Mouse (Mus musculus) CH12.LX (cell line): ENCODE results near the gene Krt18. TPM values are rescaled to one million over a fixed set of nuclear protein-coding genes. Genes with fewer than 3 reads are reported as not detected.

Source experiments
- DNase-seq: peaks from one replicate; pipeline ENCODE4 v3.0.0-alpha.2; 2013; ENCODE audit errors: extremely low read depth
- H3K27ac ChIP-seq: 2 replicates; pipeline ENCODE4 v1.5.1; 2012; ENCODE audit warnings: low read depth, mild to moderate bottlenecking, control low read depth, moderate library complexity; ENCODE audit not compliant: insufficient read depth
- H3K27me3 ChIP-seq: replicated peaks from 2 replicates; pipeline ENCODE3; 2012; ENCODE audit warnings: inconsistent platforms
- H3K36me3 ChIP-seq, 2 experiments: replicated peaks in 1 of 2; 2 replicates each; pipeline versions ENCODE3 to v1.6.1; 2012; ENCODE audit warnings: inconsistent platforms in 1 of 2, low read length in 1 of 2, mild to moderate bottlenecking in 1 of 2, mixed read lengths in 1 of 2, moderate library complexity in 1 of 2; ENCODE audit not compliant: control insufficient read depth in 1 of 2, insufficient read depth in 1 of 2
- H3K4me1 ChIP-seq, 2 experiments: 2 replicates each; pipeline ENCODE4 v1.6.1; 2012; ENCODE audit warnings: inconsistent platforms in 1 of 2, moderate library complexity in 1 of 2; ENCODE audit not compliant: insufficient read depth in 2 of 2, control insufficient read depth in 1 of 2
- H3K4me2 ChIP-seq: 2 replicates; pipeline ENCODE4 v1.6.1; 2012; ENCODE audit warnings: low read depth, mild to moderate bottlenecking, control low read depth; ENCODE audit not compliant: poor library complexity, insufficient read depth, severe bottlenecking
- H3K4me3 ChIP-seq, 3 experiments: fragments of 150-350 bp in 1 of 3; sonication (generic) in 1 of 3; replicated peaks in 1 of 3; 2 replicates each; pipeline versions ENCODE3 to v1.5.1; 2011 to 2012; ENCODE audit warnings: low read depth in 2 of 3, low read length in 2 of 3, mild to moderate bottlenecking in 2 of 3, moderate library complexity in 2 of 3, control low read depth in 1 of 3, improper control_type of control experiment in 1 of 3, inconsistent platforms in 1 of 3, mixed read lengths in 1 of 3; ENCODE audit not compliant: poor library complexity in 1 of 3
- H3K79me2 ChIP-seq: replicated peaks from 2 replicates; pipeline ENCODE4 v1.6.1; 2012; ENCODE audit warnings: mild to moderate bottlenecking, moderate library complexity; ENCODE audit not compliant: control insufficient read depth, poor library complexity, insufficient read depth, severe bottlenecking; ENCODE audit errors: extremely low read depth
- H3K9ac ChIP-seq: 2 replicates; pipeline ENCODE4 v1.6.1; 2012; ENCODE audit warnings: low read depth, mild to moderate bottlenecking, control low read depth, moderate library complexity; ENCODE audit not compliant: insufficient read depth
- H3K9me3 ChIP-seq: replicated peaks from 2 replicates; pipeline ENCODE3; 2012; ENCODE audit warnings: low read length, inconsistent platforms, mixed read lengths
- CTCF ChIP-seq, 2 experiments: IDR thresholded peaks in 1 of 2; conservative IDR thresholded peaks in 1 of 2; 2 replicates each; pipeline ENCODE4 v1.5.1; 2011 to 2012; ENCODE audit warnings: low read depth in 2 of 2, low read length in 2 of 2, improper control_type of control experiment in 1 of 2, inconsistent platforms in 1 of 2, mild to moderate bottlenecking in 1 of 2, moderate library complexity in 1 of 2
- ETS1 ChIP-seq: conservative IDR thresholded peaks from 2 replicates; pipeline ENCODE4 v1.6.1; 2012; ENCODE audit warnings: low read depth, mild to moderate bottlenecking, inconsistent platforms, low read length, improper control_type of control experiment, moderate library complexity
- HCFC1 ChIP-seq: IDR thresholded peaks from 2 replicates; pipeline ENCODE4 v1.6.1; 2012; ENCODE audit warnings: low read depth, mild to moderate bottlenecking, inconsistent platforms, low read length, improper control_type of control experiment
- IRF4 ChIP-seq: IDR thresholded peaks from 2 replicates; pipeline ENCODE4 v1.6.1; 2014; ENCODE audit warnings: low read depth, mild to moderate bottlenecking, inconsistent platforms, low read length, improper control_type of control experiment
- JUN ChIP-seq: IDR thresholded peaks from 2 replicates; pipeline ENCODE4 v1.6.1; 2011; ENCODE audit warnings: low read depth, mild to moderate bottlenecking, low read length, improper control_type of control experiment, moderate library complexity; ENCODE audit not compliant: insufficient read depth
- JUND ChIP-seq: conservative IDR thresholded peaks from 2 replicates; pipeline ENCODE4 v1.6.1; 2011; ENCODE audit warnings: low read depth, low read length, improper control_type of control experiment
- MAFK ChIP-seq: IDR thresholded peaks from 2 replicates; pipeline ENCODE4 v1.6.1; 2011; ENCODE audit warnings: low read length, improper control_type of control experiment; ENCODE audit not compliant: insufficient replicate concordance
- MAX ChIP-seq: IDR thresholded peaks from 2 replicates; pipeline ENCODE4 v1.6.1; 2011; ENCODE audit warnings: low read length, improper control_type of control experiment
- MAZ ChIP-seq: IDR thresholded peaks from 2 replicates; pipeline ENCODE4 v1.6.1; 2012; ENCODE audit warnings: low read depth, mild to moderate bottlenecking, inconsistent platforms, low read length, improper control_type of control experiment, moderate library complexity
- MXI1 ChIP-seq: IDR thresholded peaks from 2 replicates; pipeline ENCODE4 v1.6.1; 2011; ENCODE audit warnings: mild to moderate bottlenecking, low read depth, low read length, improper control_type of control experiment
- POLR2AphosphoS2 ChIP-seq: IDR thresholded peaks from 2 replicates; pipeline ENCODE4 v1.6.1; 2011; ENCODE audit warnings: low read depth, low read length, improper control_type of control experiment
- TCF12 ChIP-seq: IDR thresholded peaks from 2 replicates; pipeline ENCODE4 v1.6.1; 2014; ENCODE audit warnings: low read depth, mild to moderate bottlenecking, inconsistent platforms, low read length, improper control_type of control experiment
- USF1 ChIP-seq: IDR thresholded peaks from 2 replicates; pipeline ENCODE4 v1.6.1; 2014; ENCODE audit warnings: low read depth, mild to moderate bottlenecking, inconsistent platforms, low read length, improper control_type of control experiment
- USF2 ChIP-seq: conservative IDR thresholded peaks from 2 replicates; pipeline ENCODE4 v1.6.1; 2011; ENCODE audit warnings: low read depth, low read length, improper control_type of control experiment
- ZC3H11A ChIP-seq: IDR thresholded peaks from 2 replicates; pipeline ENCODE4 v1.6.1; 2012; ENCODE audit warnings: low read depth, mild to moderate bottlenecking, inconsistent platforms, low read length, improper control_type of control experiment
- ZKSCAN1 ChIP-seq: IDR thresholded peaks from 2 replicates; pipeline ENCODE4 v1.6.1; 2012; ENCODE audit warnings: low read depth, inconsistent platforms, low read length, improper control_type of control experiment, borderline replicate concordance
- dilution Hi-C: fragments of 300-500 bp; cut with MboI; formaldehyde crosslinking; loops from 2 replicates; pipeline ENCODE4 v1.14.3; 2020; ENCODE audit warnings: low sequenced_read_pairs; ENCODE audit not compliant: extremely low pct_unique_long_range_greater_than_20kb, extremely low pct_ligation_motif_present
- in situ Hi-C: fragments of 300-500 bp; cut with MboI; formaldehyde crosslinking; loops from 3 replicates; pipeline ENCODE4 v1.14.3; 2019; ENCODE audit warnings: low sequenced_read_pairs, low pct_ligation_motif_present, low pct_unique_long_range_greater_than_20kb, mixed read lengths
- polyA plus RNA-seq: library from polyadenylated mRNA; unstranded; fragments of >175 nt; gene quantifications from 2 replicates; pipeline ENCODE4 v1.2.1, GENCODE M21; 2012; ENCODE audit warnings: low read depth; ENCODE audit not compliant: insufficient read length
- total RNA-seq, 2 experiments: library from RNA; depleted of rRNA; stranded (reverse); fragments of 300-350 nt in 1 of 2; fragments of >200 nt in 1 of 2; gene quantifications; 2 replicates each; pipeline ENCODE4 v1.2.3; 2012 to 2014

Krt18 gene
- total and polyA plus RNA-seq, 3 experiments, result 0.21 TPM; not detected in 2

- Histone ChIP-seq H3K27me3 (peaks cover 2% of the 10 kb centered on the region), H3K9me3 (no peaks in the 10 kb centered on the region), H3K4me3 (no peak overlapping the region), H3K4me2 (no peak overlapping the region), H3K79me2 (no peaks in the 10 kb centered on the region), H3K9ac (no peak overlapping the region), H3K27ac (no peak overlapping the region), H3K36me3 (no peaks in the 10 kb centered on the region), H3K4me1 (peaks cover 40 to 74% of the 10 kb centered on the region in 2 experiments)
- in situ Hi-C loops, result no loop called here
- no peak for TF ChIP-seq TCF12
- no peak for TF ChIP-seq ZC3H11A
- TF ChIP-seq MAZ, result no peak
- no peak for TF ChIP-seq ETS1
- TF ChIP-seq ZKSCAN1, result no peak
- TF ChIP-seq MAFK, result no peak
- no peak for TF ChIP-seq HCFC1
- no peak for TF ChIP-seq CTCF (conservative IDR thresholded peaks at IDR 0.05 in 1 of 2, IDR thresholded peaks at IDR 0.05 in 1 of 2; ENCODE audit: low read depth in 2 of 2, low read length in 2 of 2)
- no peak for TF ChIP-seq POLR2AphosphoS2
- no peak for TF ChIP-seq USF1
- TF ChIP-seq USF2, result no peak
- TF ChIP-seq MAX, result no peak
- TF ChIP-seq JUN, result no peak
- TF ChIP-seq IRF4, result no peak
- no peak for TF ChIP-seq MXI1
- DNase-seq, result no peak
- dilution Hi-C loops, result no loop called here
These were observed 13.1 kb upstream of the Krt18 start for GRCm38 (mm10) chr15:102014848-102015247.

- Histone ChIP-seq H3K4me3 (no peak overlapping the region), H3K27me3 (peaks cover 2% of the 10 kb centered on the region)
- in situ Hi-C loops, result no loop called here
- TF ChIP-seq JUND, result no peak
- TF ChIP-seq, all 38 proteins: peak for 0
- no peak overlapping the region for H3K4me2 ChIP-seq
- H3K9ac ChIP-seq, result no peak overlapping the region
- no peaks in the 10 kb centered on the region for H3K36me3 ChIP-seq
- peaks cover 30 to 62% of the 10 kb centered on the region in 2 experiments for H3K4me1 ChIP-seq
- dilution Hi-C loops, result no loop called here
- no peak for DNase-seq
- H3K9me3 ChIP-seq, result no peaks in the 10 kb centered on the region
- H3K27ac ChIP-seq, result no peak overlapping the region
- no peaks in the 10 kb centered on the region for H3K79me2 ChIP-seq
These were observed 11.9 kb upstream of the Krt18 start for GRCm38 (mm10) chr15:102016096-102016495.
